Mouse (Mus musculus) small intestine, adult 2 months (tissue): ENCODE measurements around the gene Ggt1.

ENCODE experiments used
- CTCF ChIP-seq: fragments of 200-500 bp; IDR thresholded peaks from 2 replicates; pipeline ENCODE4 v1.5.1; 2012; ENCODE audit warnings: low read depth, mild to moderate bottlenecking, control low read depth, inconsistent platforms, low read length, moderate library complexity, mixed read lengths; ENCODE audit not compliant: insufficient replicate concordance, insufficient read length; ENCODE audit errors: extremely low read depth
- POLR2A ChIP-seq: fragments of 200-500 bp; IDR thresholded peaks from 2 replicates; pipeline ENCODE4 v1.6.1; 2012; ENCODE audit warnings: low read depth, mild to moderate bottlenecking, control low read depth, inconsistent platforms, low read length, moderate library complexity

- TF ChIP-seq POLR2A = no peak
- TF ChIP-seq CTCF = no peak
Observed at GRCm38 (mm10) chr10:75516724-75517072, 44.7 kb upstream of the Ggt1 start.
